Mouse (Mus musculus): ENCODE results near the gene Slc45a3. TPM values are rescaled to one million over a fixed set of nuclear protein-coding genes. Genes with fewer than 3 reads are reported as not detected.
A peak's percentile ranks its signal among the peaks of the same experiment; 100 is the strongest.

Gene Slc45a3
- polyA plus RNA-seq, 1 experiment from 2014 or later = 4.9 TPM

GRCm38 (mm10) chr1:131968983-131969382 lies 6.2 kb downstream of the Slc45a3 start:
- Histone ChIP-seq H3K4me1 (peaks cover 96% of the 10 kb centered on the region), H3K4me3 (replicated peaks) (no peak overlapping the region), H3K27ac (no peak overlapping the region), H3K36me3 (replicated peaks) (no peaks in the 10 kb centered on the region), H3K4me2 (no peak overlapping the region), H3K9me3 (no peaks in the 10 kb centered on the region), H3K9ac (no peak overlapping the region), H3K27me3 (peaks cover 22% of the 10 kb centered on the region)
- no peak for ATAC-seq (ENCODE audit: low FRiP score)
- 67% methylated on average over 6 of the region's 6 CpGs for WGBS

GRCm38 (mm10) chr1:131969825-131970224 lies 7.1 kb downstream of the Slc45a3 start:
- peaks cover 14% of the 10 kb centered on the region for H3K27me3 ChIP-seq

GRCm38 (mm10) chr1:131970322-131970660 lies 7.5 kb downstream of the Slc45a3 start:
- WGBS = 39% methylated on average over 5 of the region's 5 CpGs
- Histone ChIP-seq H3K9ac (no peak overlapping the region), H3K4me3 (replicated peaks) (no peak overlapping the region), H3K4me2 (peak overlapping the region; percentile 42; the same call in 1 of the 2 replicates), H3K27me3 (peaks cover 12% of the 10 kb centered on the region; the same call in 1 of the 2 replicates), H3K4me1 (peaks cover 94% of the 10 kb centered on the region), H3K27ac (peak overlapping the region; percentile 95), H3K36me3 (replicated peaks) (no peaks in the 10 kb centered on the region), H3K9me3 (no peaks in the 10 kb centered on the region)
- ATAC-seq (ENCODE audit: low FRiP score) = no peak

More at GRCm38 (mm10) chr1:131969825-131970224, 7.1 kb downstream of the Slc45a3 start:
- no peak overlapping the region for H3K9ac ChIP-seq
- H3K9me3 ChIP-seq = no peaks in the 10 kb centered on the region
- H3K4me1 ChIP-seq = peaks cover 93% of the 10 kb centered on the region
- H3K4me3 ChIP-seq (replicated peaks) = no peak overlapping the region
- no peak overlapping the region for H3K27ac ChIP-seq
- WGBS = 52% methylated on average over 4 of the region's 4 CpGs
- no peaks in the 10 kb centered on the region for H3K36me3 ChIP-seq (replicated peaks)
- H3K4me2 ChIP-seq = no peak overlapping the region
- ATAC-seq (ENCODE audit: low FRiP score) = no peak

GRCm38 (mm10) chr1:131970661-131971520 lies 8.1 kb downstream of the Slc45a3 start:
- peak overlapping the region; percentile 95 for H3K27ac ChIP-seq
- no peaks in the 10 kb centered on the region for H3K36me3 ChIP-seq (replicated peaks)
- H3K4me3 ChIP-seq (replicated peaks) = peak overlapping the region; percentile 11; the same call in 1 of the 2 replicates
- no peaks in the 10 kb centered on the region for H3K9me3 ChIP-seq
- peak; percentile 84 for ATAC-seq (ENCODE audit: low FRiP score)
- WGBS = 4% methylated on average over 16 of the region's 16 CpGs
- H3K9ac ChIP-seq = peak overlapping the region; percentile 5; the same call in 1 of the 2 replicates
- H3K4me1 ChIP-seq = peaks cover 94% of the 10 kb centered on the region
- peak overlapping the region; percentile 42 for H3K4me2 ChIP-seq
- H3K27me3 ChIP-seq = peaks cover 9% of the 10 kb centered on the region; the same call in 1 of the 2 replicates

- H3K27ac ChIP-seq = peak overlapping the region; percentile 95
- H3K4me1 ChIP-seq = peaks cover 91% of the 10 kb centered on the region
- H3K9me3 ChIP-seq = no peaks in the 10 kb centered on the region
- 0 out of 2 replicates have a peak, but pooled peaks cover 3% of the 10 kb centered on the region for H3K27me3 ChIP-seq
- WGBS = 4% methylated on average over 14 of the region's 15 CpGs
- H3K4me2 ChIP-seq = peak overlapping the region; percentile 42
- peak overlapping the region; percentile 5; the same call in 1 of the 2 replicates for H3K9ac ChIP-seq
- peak; percentile 63 for ATAC-seq (ENCODE audit: low FRiP score)
- H3K4me3 ChIP-seq (replicated peaks) = no peak overlapping the region
- H3K36me3 ChIP-seq (replicated peaks) = no peaks in the 10 kb centered on the region
Observed at GRCm38 (mm10) chr1:131971771-131972497, 9.2 kb downstream of the Slc45a3 start.

- Histone ChIP-seq H3K9me3 (no peaks in the 10 kb centered on the region), H3K9ac (peak overlapping the region; percentile 5; the same call in 1 of the 2 replicates), H3K4me2 (peak overlapping the region; percentile 42), H3K4me1 (peaks cover 83% of the 10 kb centered on the region), H3K27ac (peak overlapping the region; percentile 95), H3K27me3 (0 out of 2 replicates have a peak, but pooled peaks cover 3% of the 10 kb centered on the region), H3K36me3 (replicated peaks) (no peaks in the 10 kb centered on the region), H3K4me3 (replicated peaks) (no peak overlapping the region)
- WGBS = 13% methylated on average over 13 of the region's 13 CpGs
- ATAC-seq (ENCODE audit: low FRiP score) = no peak
Observed at GRCm38 (mm10) chr1:131972498-131973334, 9.9 kb downstream of the Slc45a3 start.

GRCm38 (mm10) chr1:131973991-131974390 lies 11.2 kb downstream of the Slc45a3 start:
- Histone ChIP-seq H3K9me3 (no peaks in the 10 kb centered on the region), H3K36me3 (replicated peaks) (no peaks in the 10 kb centered on the region), H3K27me3 (no peaks in the 10 kb centered on the region), H3K4me1 (peaks cover 70% of the 10 kb centered on the region), H3K9ac (no peak overlapping the region), H3K4me2 (no peak overlapping the region), H3K4me3 (replicated peaks) (no peak overlapping the region), H3K27ac (no peak overlapping the region)
- no peak for ATAC-seq (ENCODE audit: low FRiP score)
- 80% methylated on average over 6 of the region's 6 CpGs for WGBS

- Histone ChIP-seq H3K9me3 (no peaks in the 10 kb centered on the region), H3K4me3 (replicated peaks) (no peak overlapping the region), H3K4me1 (peaks cover 44% of the 10 kb centered on the region), H3K27ac (no peak overlapping the region), H3K4me2 (no peak overlapping the region), H3K27me3 (no peaks in the 10 kb centered on the region), H3K36me3 (replicated peaks) (no peaks in the 10 kb centered on the region), H3K9ac (no peak overlapping the region)
- WGBS = 93% methylated on average over 5 of the region's 5 CpGs
- no peak for ATAC-seq (ENCODE audit: low FRiP score)
Observed at GRCm38 (mm10) chr1:131976886-131977285, 14.1 kb downstream of the Slc45a3 start.

- H3K9me3 ChIP-seq = no peaks in the 10 kb centered on the region
- peaks cover 17% of the 10 kb centered on the region for H3K4me1 ChIP-seq
- ATAC-seq (ENCODE audit: low FRiP score) = no peak
- no peak overlapping the region for H3K9ac ChIP-seq
- H3K27ac ChIP-seq = no peak overlapping the region
- H3K4me3 ChIP-seq (replicated peaks) = no peak overlapping the region
- no peaks in the 10 kb centered on the region for H3K27me3 ChIP-seq
- 26% methylated on average over 2 of the region's 2 CpGs for WGBS
- no peak overlapping the region for H3K4me2 ChIP-seq
- no peaks in the 10 kb centered on the region for H3K36me3 ChIP-seq (replicated peaks)
Observed at GRCm38 (mm10) chr1:131980471-131980870, 17.7 kb downstream of the Slc45a3 start.

GRCm38 (mm10) chr1:131981378-131982013 lies 18.7 kb downstream of the Slc45a3 start:
- H3K4me2 ChIP-seq = no peak overlapping the region
- no peaks in the 10 kb centered on the region for H3K9me3 ChIP-seq
- 0 out of 2 replicates have a peak overlapping the region, but pooled peaks have one; percentile 25 for H3K27ac ChIP-seq
- H3K27me3 ChIP-seq = no peaks in the 10 kb centered on the region
- 47% methylated on average over 12 of the region's 12 CpGs for WGBS
- peaks cover 6% of the 10 kb centered on the region for H3K4me1 ChIP-seq
- no peak overlapping the region for H3K9ac ChIP-seq
- ATAC-seq (ENCODE audit: low FRiP score) = peak; percentile 73
- H3K36me3 ChIP-seq (replicated peaks) = no peaks in the 10 kb centered on the region
- no peak overlapping the region for H3K4me3 ChIP-seq (replicated peaks)

GRCm38 (mm10) chr1:131982907-131983306 lies 20.1 kb downstream of the Slc45a3 start:
- peak; percentile 61; the same call in 1 of the 2 replicates for ATAC-seq (ENCODE audit: low FRiP score)
- no peak overlapping the region for H3K27ac ChIP-seq
- H3K9ac ChIP-seq = no peak overlapping the region
- WGBS = 10% methylated on average over 5 of the region's 5 CpGs
- no peak overlapping the region for H3K4me3 ChIP-seq (replicated peaks)
- H3K4me2 ChIP-seq = no peak overlapping the region
- no peaks in the 10 kb centered on the region for H3K36me3 ChIP-seq (replicated peaks)
- H3K9me3 ChIP-seq = no peaks in the 10 kb centered on the region
- H3K4me1 ChIP-seq = peaks cover 5% of the 10 kb centered on the region
- H3K27me3 ChIP-seq = no peaks in the 10 kb centered on the region
